Mouse (Mus musculus) forebrain, embryonic 14.5 days (tissue): ENCODE data around the gene Retreg1. TPM values are rescaled to one million over a fixed set of nuclear protein-coding genes. Genes with fewer than 3 reads are reported as not detected.

Source experiments
- ATAC-seq: fragments of 200-750 bp; cut with Nextera tagmentation; 2 replicates; pipeline ENCODE4 v1.8.0; 2017; ENCODE audit warnings: mild to moderate bottlenecking, moderate library complexity
- DNase-seq: peaks from one replicate; pipeline ENCODE4 v3.0.0-alpha.2; 2015; ENCODE audit warnings: low spot score
- H3K27ac ChIP-seq: fragments of 300-500 bp; sonication (generic); 2 replicates; pipeline ENCODE4 v1.5.1; 2014; ENCODE audit warnings: low read depth, mild to moderate bottlenecking, control low read depth, low read length, moderate library complexity
- H3K27me3 ChIP-seq: fragments of 300-500 bp; sonication (generic); replicated peaks from 2 replicates; pipeline ENCODE4 v1.6.1; 2014; ENCODE audit warnings: low read length, control low read depth, mixed read lengths; ENCODE audit not compliant: control insufficient read depth, insufficient read depth
- H3K36me3 ChIP-seq: fragments of 300-500 bp; sonication (generic); 2 replicates; pipeline ENCODE4 v1.6.1; 2014; ENCODE audit warnings: low read length, control low read depth; ENCODE audit not compliant: control insufficient read depth, insufficient read depth
- H3K4me1 ChIP-seq: fragments of 300-500 bp; sonication (generic); 2 replicates; pipeline ENCODE4 v1.6.1; 2014; ENCODE audit warnings: antibody characterized with exemption, low read length, control low read depth; ENCODE audit not compliant: control insufficient read depth, insufficient read depth
- H3K4me2 ChIP-seq: fragments of 300-500 bp; sonication (generic); 2 replicates; pipeline ENCODE4 v1.6.1; 2014; ENCODE audit warnings: mild to moderate bottlenecking, control low read depth, low read length
- H3K4me3 ChIP-seq: fragments of 300-500 bp; sonication (generic); 2 replicates; pipeline ENCODE4 v1.5.1; 2014; ENCODE audit warnings: low read depth, low read length, control low read depth
- H3K9ac ChIP-seq: fragments of 300-500 bp; sonication (generic); 2 replicates; pipeline ENCODE4 v1.6.1; 2014; ENCODE audit warnings: mild to moderate bottlenecking, low read length, control low read depth, moderate library complexity
- H3K9me3 ChIP-seq: fragments of 300-500 bp; sonication (generic); replicated peaks from 2 replicates; pipeline ENCODE4 v1.6.1; 2016; ENCODE audit warnings: low read length, control low read depth, mixed read lengths; ENCODE audit not compliant: control insufficient read depth
- WGBS: fragments of 180-500 bp; shearing (Covaris S2); extraction: QIAGEN DNeasy Blood & Tissue Kit; methylation state at CpG from one replicate; pipeline ENCODE4 v1.1.7; 2014; 5-methylcytosine and 5-hydroxymethylcytosine counted together
- polyA plus RNA-seq: library from polyadenylated mRNA; unstranded; fragments of >200 nt; fragmentation: Nextera tagmentation; extraction: Ambion mirVana; gene quantifications from 2 replicates; pipeline ENCODE4 v1.2.1, GENCODE M21; 2014

Gene Retreg1
- 6.7 and 8.1 TPM in 2 replicates for polyA plus RNA-seq

GRCm38 (mm10) chr15:25843086-25843991 lies at the start of gene Retreg1:
Gene Retreg1, plus strand, starts transcription at chr15:25843180.
- peak within 1 kb of the TSS; percentile 78 for H3K4me3 ChIP-seq
- ATAC-seq, result peak; percentile 93
- peaks cover 5% of the 10 kb centered on the region for H3K4me1 ChIP-seq
- peak; percentile 67 for DNase-seq
- H3K27me3 ChIP-seq, result peaks cover 4% of the 10 kb centered on the region; the same call in 1 of the 2 replicates
- H3K4me2 ChIP-seq, result peak within 1 kb of the TSS; percentile 91
- no peak within 1 kb of the TSS for H3K27ac ChIP-seq
- H3K9me3 ChIP-seq, result no peaks in the 10 kb centered on the region; the same call in 1 of the 2 replicates
- no peaks in the 10 kb centered on the region for H3K36me3 ChIP-seq
- peak within 1 kb of the TSS; percentile 83 for H3K9ac ChIP-seq
- under 1% methylated on average over 52 of the region's 72 CpGs for WGBS

- Histone ChIP-seq H3K9me3 (no peaks in the 10 kb centered on the region), H3K36me3 (peaks cover 79% of the 10 kb centered on the region), H3K4me2 (no peak overlapping the region), H3K27ac (no peak overlapping the region), H3K27me3 (no peaks in the 10 kb centered on the region), H3K4me1 (no peaks in the 10 kb centered on the region), H3K9ac (no peak overlapping the region), H3K4me3 (no peak overlapping the region)
- ATAC-seq (no peak), DNase-seq (no peak)
- 89% methylated on average over 8 of the region's 8 CpGs for WGBS
Measured at GRCm38 (mm10) chr15:25794123-25794522, 48.9 kb upstream of the Retreg1 start.

GRCm38 (mm10) chr15:25795496-25795895 lies 47.5 kb upstream of the Retreg1 start:
- WGBS, result 95% methylated on average over 9 of the region's 9 CpGs
- H3K36me3 ChIP-seq, result peaks cover 80% of the 10 kb centered on the region

GRCm38 (mm10) chr15:25796353-25796752 lies 46.6 kb upstream of the Retreg1 start:
- Histone ChIP-seq H3K36me3 (peaks cover 82% of the 10 kb centered on the region), H3K27ac (no peak overlapping the region), H3K9me3 (no peaks in the 10 kb centered on the region), H3K4me3 (no peak overlapping the region), H3K4me1 (no peaks in the 10 kb centered on the region), H3K9ac (no peak overlapping the region), H3K4me2 (no peak overlapping the region), H3K27me3 (no peaks in the 10 kb centered on the region)
- DNase-seq (peak; percentile 59), ATAC-seq (no peak)
- 55% methylated on average over 3 of the region's 3 CpGs for WGBS

More at GRCm38 (mm10) chr15:25795496-25795895, 47.5 kb upstream of the Retreg1 start:
- no peaks in the 10 kb centered on the region for H3K4me1 ChIP-seq
- H3K4me2 ChIP-seq, result no peak overlapping the region
- H3K27me3 ChIP-seq, result no peaks in the 10 kb centered on the region
- DNase-seq (no peak), ATAC-seq (no peak)
- no peaks in the 10 kb centered on the region for H3K9me3 ChIP-seq
- H3K27ac ChIP-seq, result no peak overlapping the region
- H3K9ac ChIP-seq, result no peak overlapping the region
- no peak overlapping the region for H3K4me3 ChIP-seq

GRCm38 (mm10) chr15:25797179-25797578 lies 45.8 kb upstream of the Retreg1 start:
- no peak overlapping the region for H3K27ac ChIP-seq
- no peaks in the 10 kb centered on the region for H3K27me3 ChIP-seq
- H3K9me3 ChIP-seq, result no peaks in the 10 kb centered on the region
- H3K4me2 ChIP-seq, result no peak overlapping the region
- ATAC-seq, result no peak
- no peak for DNase-seq
- H3K4me3 ChIP-seq, result no peak overlapping the region
- H3K36me3 ChIP-seq, result peaks cover 86% of the 10 kb centered on the region
- no peak overlapping the region for H3K9ac ChIP-seq
- WGBS, result 91% methylated on average over 8 of the region's 8 CpGs
- no peaks in the 10 kb centered on the region for H3K4me1 ChIP-seq

DNA sequence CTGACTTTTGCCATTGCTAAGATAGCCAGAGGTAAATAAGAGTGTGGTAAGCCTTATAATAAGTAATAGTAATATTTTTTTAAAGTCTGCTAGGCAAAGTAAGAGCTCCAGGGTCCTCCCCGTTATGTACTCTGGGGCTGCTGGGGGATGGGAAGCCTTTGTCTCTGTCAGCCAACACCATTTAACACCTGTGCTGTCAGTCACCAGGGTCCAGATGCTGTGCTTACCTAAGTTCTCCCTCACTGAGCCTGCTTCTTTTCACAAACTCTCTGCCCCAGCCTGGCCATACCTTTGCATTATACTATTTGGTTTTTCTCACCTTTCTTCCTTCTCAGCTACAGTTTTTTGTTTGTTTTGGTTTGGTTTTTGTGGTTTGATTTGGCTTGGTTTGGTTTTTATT lies 45.1 kb upstream of the Retreg1 start:
- Histone ChIP-seq H3K4me3 (no peak overlapping the region), H3K36me3 (peaks cover 87% of the 10 kb centered on the region), H3K27me3 (no peaks in the 10 kb centered on the region), H3K27ac (no peak overlapping the region), H3K4me2 (no peak overlapping the region), H3K9ac (no peak overlapping the region), H3K4me1 (no peaks in the 10 kb centered on the region), H3K9me3 (no peaks in the 10 kb centered on the region)
- ATAC-seq (no peak), DNase-seq (no peak)
- 80% methylated on average over 1 of the region's 1 CpGs for WGBS

DNA sequence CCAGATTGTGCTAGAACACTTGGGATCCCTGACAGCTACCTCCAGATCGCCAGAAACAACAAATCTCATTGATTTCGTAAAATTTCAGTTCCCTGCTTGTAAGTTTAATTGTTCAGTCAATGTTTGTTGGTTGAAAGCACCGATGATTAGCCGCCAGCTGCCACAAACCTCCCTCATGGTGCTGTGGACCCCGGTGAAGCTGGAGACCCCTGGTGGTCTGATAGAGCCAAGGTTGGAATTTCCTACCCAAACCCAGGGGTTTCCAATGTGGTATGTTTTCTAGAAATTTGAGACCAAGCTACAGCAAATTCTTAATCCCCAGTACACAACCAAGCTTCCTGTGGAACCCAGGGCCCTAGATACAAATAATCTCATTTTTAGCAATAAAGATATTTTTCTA lies 41.3 kb upstream of the Retreg1 start:
- peaks cover 87% of the 10 kb centered on the region for H3K36me3 ChIP-seq
- ATAC-seq (no peak), DNase-seq (no peak)
- H3K27me3 ChIP-seq, result no peaks in the 10 kb centered on the region
- no peaks in the 10 kb centered on the region for H3K9me3 ChIP-seq
- no peaks in the 10 kb centered on the region for H3K4me1 ChIP-seq
- no peak overlapping the region for H3K9ac ChIP-seq
- H3K27ac ChIP-seq, result no peak overlapping the region
- no peak overlapping the region for H3K4me3 ChIP-seq
- 79% methylated on average over 5 of the region's 5 CpGs for WGBS
- H3K4me2 ChIP-seq, result no peak overlapping the region

GRCm38 (mm10) chr15:25802194-25802593 lies 40.8 kb upstream of the Retreg1 start:
- H3K4me2 ChIP-seq, result no peak overlapping the region
- WGBS, result 77% methylated on average over 8 of the region's 8 CpGs
- H3K36me3 ChIP-seq, result peaks cover 87% of the 10 kb centered on the region
- ATAC-seq (no peak), DNase-seq (peak; percentile 41)
- H3K4me3 ChIP-seq, result no peak overlapping the region
- H3K27ac ChIP-seq, result no peak overlapping the region
- H3K27me3 ChIP-seq, result no peaks in the 10 kb centered on the region
- no peaks in the 10 kb centered on the region for H3K9me3 ChIP-seq
- H3K4me1 ChIP-seq, result no peaks in the 10 kb centered on the region
- H3K9ac ChIP-seq, result no peak overlapping the region

GRCm38 (mm10) chr15:25803111-25803510 lies 39.9 kb upstream of the Retreg1 start:
- Histone ChIP-seq H3K27me3 (no peaks in the 10 kb centered on the region), H3K4me1 (no peaks in the 10 kb centered on the region), H3K4me2 (no peak overlapping the region), H3K9me3 (no peaks in the 10 kb centered on the region), H3K4me3 (no peak overlapping the region), H3K9ac (no peak overlapping the region), H3K27ac (no peak overlapping the region), H3K36me3 (peaks cover 89% of the 10 kb centered on the region)
- ATAC-seq (no peak), DNase-seq (no peak)
- 86% methylated on average over 15 of the region's 15 CpGs for WGBS
